Mouse (Mus musculus) heart, adult 2 months (tissue): Measurements from ENCODE around the gene Slc25a17.

ENCODE experiments used
- CTCF ChIP-seq: fragments of 200-600 bp; IDR thresholded peaks from 2 replicates; pipeline ENCODE4 v1.8.1; 2022; ENCODE audit warnings: antibody characterized with exemption, mild to moderate bottlenecking, moderate library complexity
- EP300 ChIP-seq: fragments of 200-500 bp; IDR thresholded peaks from 2 replicates; pipeline ENCODE4 v1.6.1; 2011; ENCODE audit warnings: low read depth, low read length, control low read depth; ENCODE audit not compliant: insufficient read depth
- POLR2A ChIP-seq: fragments of 200-500 bp; IDR thresholded peaks from 2 replicates; pipeline ENCODE4 v1.6.1; 2011; ENCODE audit warnings: mild to moderate bottlenecking, low read depth, low read length, control low read depth; ENCODE audit not compliant: insufficient read depth

GRCm38 (mm10) chr15:81365246-81365645, 4.6 kb upstream of the Slc25a17 start:
- TF ChIP-seq POLR2A: no peak
- no peak for TF ChIP-seq CTCF
- no peak for TF ChIP-seq EP300
